Mouse (Mus musculus) forebrain, embryonic 11.5 days (tissue): ENCODE measurements around the gene Slc25a22. TPM values are rescaled to one million over a fixed set of nuclear protein-coding genes. Genes with fewer than 3 reads are reported as not detected.

Source experiments
- ATAC-seq: fragments of 200-750 bp; cut with Nextera tagmentation; replicated peaks from 2 replicates; pipeline ENCODE4 v1.8.0; 2017; ENCODE audit warnings: moderate TSS enrichment; ENCODE audit not compliant: low FRiP score
- DNase-seq: peaks from one replicate; pipeline ENCODE4 v3.0.0-alpha.2; 2017; ENCODE audit warnings: low spot score
- H3K27ac ChIP-seq: fragments of 300-500 bp; sonication (generic); 2 replicates; pipeline ENCODE4 v1.5.1; 2014; ENCODE audit warnings: low read depth, low read length
- H3K27me3 ChIP-seq: fragments of 300-500 bp; sonication (generic); 2 replicates; pipeline ENCODE4 v1.6.1; 2014; ENCODE audit warnings: mild to moderate bottlenecking, low read length, mixed read lengths; ENCODE audit not compliant: control insufficient read depth, insufficient read depth
- H3K36me3 ChIP-seq: fragments of 300-500 bp; sonication (generic); 2 replicates; pipeline ENCODE4 v1.6.1; 2014; ENCODE audit warnings: mild to moderate bottlenecking, low read length, moderate library complexity, mixed read lengths; ENCODE audit not compliant: control insufficient read depth, insufficient read depth
- H3K4me1 ChIP-seq: fragments of 300-500 bp; sonication (generic); replicated peaks from 2 replicates; pipeline ENCODE4 v1.6.1; 2014; ENCODE audit warnings: low read length, mixed read lengths; ENCODE audit not compliant: control insufficient read depth, insufficient read depth
- H3K4me2 ChIP-seq: fragments of 300-500 bp; sonication (generic); 2 replicates; pipeline ENCODE4 v1.6.1; 2014; ENCODE audit warnings: low read depth, mild to moderate bottlenecking, low read length, moderate library complexity, mixed read lengths; ENCODE audit not compliant: severe bottlenecking
- H3K4me3 ChIP-seq: fragments of 300-500 bp; sonication (generic); 2 replicates; pipeline ENCODE4 v1.5.1; 2014; ENCODE audit warnings: low read depth, low read length
- H3K9ac ChIP-seq: fragments of 300-500 bp; sonication (generic); 2 replicates; pipeline ENCODE4 v1.6.1; 2014; ENCODE audit warnings: low read length
- H3K9me3 ChIP-seq: fragments of 300-500 bp; sonication (generic); 2 replicates; pipeline ENCODE4 v1.6.1; 2016; ENCODE audit warnings: low read length, mixed read lengths; ENCODE audit not compliant: control insufficient read depth
- WGBS: fragments of 180-500 bp; shearing (Covaris S2); extraction: QIAGEN DNeasy Blood & Tissue Kit; methylation state at CpG from one replicate; pipeline ENCODE4 v1.1.7; 2014; 5-methylcytosine and 5-hydroxymethylcytosine counted together
- polyA plus RNA-seq: library from polyadenylated mRNA; unstranded; fragments of >200 nt; fragmentation: Nextera tagmentation; extraction: Ambion mirVana; gene quantifications from 2 replicates; pipeline ENCODE4 v1.2.1, GENCODE M21; 2014

Slc25a22 gene
- polyA plus RNA-seq, 1 experiment from 2014 or later = 46.0 TPM

DNA sequence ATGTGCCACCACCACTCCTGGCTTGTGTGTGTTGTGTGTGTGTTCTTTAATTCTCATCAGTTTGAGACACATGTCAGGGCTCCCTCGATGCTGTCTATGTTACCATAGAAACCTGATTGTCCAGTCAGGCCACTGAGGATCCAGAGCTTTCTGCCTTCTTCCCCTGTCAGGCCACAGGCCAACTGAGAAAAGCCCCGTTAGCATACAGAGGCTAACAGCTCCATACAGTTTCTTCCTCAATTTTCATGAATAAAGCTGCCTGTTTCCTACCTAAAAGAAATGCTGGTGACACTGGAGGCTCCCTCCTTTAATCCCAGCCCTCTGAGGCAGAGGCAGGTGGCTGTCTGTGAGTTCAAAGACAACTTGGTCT lies 1.2 kb downstream of the Slc25a22 start:
- Histone ChIP-seq H3K4me1 (peaks cover 22% of the 10 kb centered on the region), H3K9me3 (no peaks in the 10 kb centered on the region), H3K9ac (peak overlapping the region; percentile 81), H3K36me3 (peaks cover 2% of the 10 kb centered on the region; the same call in 1 of the 2 replicates), H3K27me3 (no peaks in the 10 kb centered on the region; the same call in 1 of the 2 replicates), H3K4me3 (peak overlapping the region; percentile 58), H3K4me2 (peak overlapping the region; percentile 96), H3K27ac (no peak overlapping the region)
- WGBS = 49% methylated on average over 2 of the region's 2 CpGs
- ATAC-seq (no peak), DNase-seq (no peak)

- no peak overlapping the region for H3K4me3 ChIP-seq
- peaks cover 2% of the 10 kb centered on the region; the same call in 1 of the 2 replicates for H3K36me3 ChIP-seq
- no peak overlapping the region for H3K4me2 ChIP-seq
- peak; percentile 47 for DNase-seq
- H3K4me1 ChIP-seq = peaks cover 22% of the 10 kb centered on the region
- H3K27ac ChIP-seq = no peak overlapping the region
- no peak for ATAC-seq
- no peaks in the 10 kb centered on the region for H3K27me3 ChIP-seq
- H3K9me3 ChIP-seq = no peaks in the 10 kb centered on the region
- H3K9ac ChIP-seq = no peak overlapping the region
- WGBS = 77% methylated on average over 9 of the region's 9 CpGs
These were observed 1.7 kb downstream of the Slc25a22 start for GRCm38 (mm10) chr7:141435856-141436522.

GRCm38 (mm10) chr7:141435129-141435855 lies 2.4 kb downstream of the Slc25a22 start:
- Histone ChIP-seq H3K9ac (peak overlapping the region; percentile 65), H3K36me3 (peaks cover 5% of the 10 kb centered on the region; the same call in 1 of the 2 replicates), H3K4me1 (peaks cover 22% of the 10 kb centered on the region), H3K27me3 (no peaks in the 10 kb centered on the region), H3K9me3 (no peaks in the 10 kb centered on the region), H3K4me2 (peak overlapping the region; percentile 74), H3K4me3 (peak overlapping the region; percentile 43), H3K27ac (peak overlapping the region; percentile 64; the same call in 1 of the 2 replicates)
- ATAC-seq = 0 out of 2 replicates have a peak, but pooled peaks have one; percentile 6
- WGBS = 4% methylated on average over 17 of the region's 17 CpGs
- DNase-seq = peak; percentile 79

GRCm38 (mm10) chr7:141434464-141434863 lies 3.2 kb downstream of the Slc25a22 start:
- H3K36me3 ChIP-seq = peaks cover 5% of the 10 kb centered on the region; the same call in 1 of the 2 replicates
- DNase-seq (no peak), ATAC-seq (no peak)
- H3K4me3 ChIP-seq = peak overlapping the region; percentile 43
- H3K9me3 ChIP-seq = no peaks in the 10 kb centered on the region
- H3K9ac ChIP-seq = peak overlapping the region; percentile 65
- peaks cover 23% of the 10 kb centered on the region for H3K4me1 ChIP-seq
- peak overlapping the region; percentile 74 for H3K4me2 ChIP-seq
- no peaks in the 10 kb centered on the region for H3K27me3 ChIP-seq
- H3K27ac ChIP-seq = peak overlapping the region; percentile 64
- WGBS = 20% methylated on average over 8 of the region's 8 CpGs

- H3K4me1 ChIP-seq = peaks cover 25% of the 10 kb centered on the region
These were observed 3.9 kb downstream of the Slc25a22 start for GRCm38 (mm10) chr7:141433517-141434400.

GRCm38 (mm10) chr7:141432741-141433516 lies 4.8 kb downstream of the Slc25a22 start:
- 94% methylated on average over 6 of the region's 6 CpGs for WGBS
- Histone ChIP-seq H3K27ac (no peak overlapping the region), H3K4me2 (no peak overlapping the region), H3K36me3 (peaks cover 3% of the 10 kb centered on the region; the same call in 1 of the 2 replicates), H3K9ac (no peak overlapping the region; the same call in 1 of the 2 replicates), H3K4me3 (no peak overlapping the region), H3K4me1 (peaks cover 26% of the 10 kb centered on the region), H3K27me3 (no peaks in the 10 kb centered on the region), H3K9me3 (no peaks in the 10 kb centered on the region)
- no peak for DNase-seq
- ATAC-seq = no peak

More at GRCm38 (mm10) chr7:141433517-141434400, 3.9 kb downstream of the Slc25a22 start:
- H3K9ac ChIP-seq = peak overlapping the region; percentile 65
- H3K27ac ChIP-seq = 0 out of 2 replicates have a peak overlapping the region, but pooled peaks have one; percentile 64
- peak overlapping the region; percentile 43 for H3K4me3 ChIP-seq
- no peak for DNase-seq
- H3K36me3 ChIP-seq = peaks cover 5% of the 10 kb centered on the region; the same call in 1 of the 2 replicates
- H3K9me3 ChIP-seq = no peaks in the 10 kb centered on the region
- 75% methylated on average over 15 of the region's 15 CpGs for WGBS
- H3K4me2 ChIP-seq = peak overlapping the region; percentile 74
- no peak for ATAC-seq
- no peaks in the 10 kb centered on the region for H3K27me3 ChIP-seq

DNA sequence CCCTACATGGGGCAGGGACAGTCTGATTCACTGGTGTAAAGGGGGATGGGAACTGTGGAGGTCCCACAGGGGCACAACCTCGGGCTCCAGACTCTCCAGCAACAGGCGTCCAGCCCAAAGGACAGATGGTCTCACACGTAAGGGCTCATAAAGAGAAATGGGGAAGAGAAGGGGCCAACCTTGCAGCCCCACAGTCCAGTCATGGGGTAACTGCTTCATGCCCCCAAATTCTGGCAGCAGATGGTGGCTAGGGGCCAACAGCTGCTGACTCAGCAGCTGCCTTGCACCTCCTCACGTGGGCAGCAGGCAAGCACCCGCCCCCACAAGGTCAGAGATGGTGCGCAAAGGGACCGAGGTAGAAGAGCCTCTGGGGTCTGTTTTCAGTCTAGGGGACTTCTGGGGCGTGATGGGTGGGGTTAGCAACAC lies 5.5 kb downstream of the Slc25a22 start:
- H3K4me2 ChIP-seq = no peak overlapping the region
- no peak overlapping the region for H3K9ac ChIP-seq
- no peaks in the 10 kb centered on the region for H3K27me3 ChIP-seq
- WGBS = 90% methylated on average over 8 of the region's 8 CpGs
- ATAC-seq (no peak), DNase-seq (no peak)
- peaks cover 3% of the 10 kb centered on the region; the same call in 1 of the 2 replicates for H3K36me3 ChIP-seq
- no peak overlapping the region for H3K4me3 ChIP-seq
- no peaks in the 10 kb centered on the region for H3K9me3 ChIP-seq
- no peak overlapping the region for H3K27ac ChIP-seq
- H3K4me1 ChIP-seq = peaks cover 24% of the 10 kb centered on the region
